Mouse (Mus musculus) CH12.LX (cell line): ENCODE data around the gene Scd3. TPM values are rescaled to one million over a fixed set of nuclear protein-coding genes. Genes with fewer than 3 reads are reported as not detected.

ENCODE experiments used
- DNase-seq: peaks from one replicate; pipeline ENCODE4 v3.0.0-alpha.2; 2013; ENCODE audit errors: extremely low read depth
- H3K27ac ChIP-seq: 2 replicates; pipeline ENCODE4 v1.5.1; 2012; ENCODE audit warnings: low read depth, mild to moderate bottlenecking, control low read depth, moderate library complexity; ENCODE audit not compliant: insufficient read depth
- H3K27me3 ChIP-seq: replicated peaks from 2 replicates; pipeline ENCODE3; 2012; ENCODE audit warnings: inconsistent platforms
- H3K36me3 ChIP-seq, 2 experiments: replicated peaks in 1 of 2; 2 replicates each; pipeline versions ENCODE3 to v1.6.1; 2012; ENCODE audit warnings: inconsistent platforms in 1 of 2, low read length in 1 of 2, mild to moderate bottlenecking in 1 of 2, mixed read lengths in 1 of 2, moderate library complexity in 1 of 2; ENCODE audit not compliant: control insufficient read depth in 1 of 2, insufficient read depth in 1 of 2
- H3K4me1 ChIP-seq, 2 experiments: 2 replicates each; pipeline ENCODE4 v1.6.1; 2012; ENCODE audit warnings: inconsistent platforms in 1 of 2, moderate library complexity in 1 of 2; ENCODE audit not compliant: insufficient read depth in 2 of 2, control insufficient read depth in 1 of 2
- H3K4me2 ChIP-seq: 2 replicates; pipeline ENCODE4 v1.6.1; 2012; ENCODE audit warnings: low read depth, mild to moderate bottlenecking, control low read depth; ENCODE audit not compliant: poor library complexity, insufficient read depth, severe bottlenecking
- H3K4me3 ChIP-seq, 3 experiments: fragments of 150-350 bp in 1 of 3; sonication (generic) in 1 of 3; replicated peaks in 1 of 3; 2 replicates each; pipeline versions ENCODE3 to v1.5.1; 2011 to 2012; ENCODE audit warnings: low read depth in 2 of 3, low read length in 2 of 3, mild to moderate bottlenecking in 2 of 3, moderate library complexity in 2 of 3, control low read depth in 1 of 3, improper control_type of control experiment in 1 of 3, inconsistent platforms in 1 of 3, mixed read lengths in 1 of 3; ENCODE audit not compliant: poor library complexity in 1 of 3
- H3K79me2 ChIP-seq: replicated peaks from 2 replicates; pipeline ENCODE4 v1.6.1; 2012; ENCODE audit warnings: mild to moderate bottlenecking, moderate library complexity; ENCODE audit not compliant: control insufficient read depth, poor library complexity, insufficient read depth, severe bottlenecking; ENCODE audit errors: extremely low read depth
- H3K9ac ChIP-seq: 2 replicates; pipeline ENCODE4 v1.6.1; 2012; ENCODE audit warnings: low read depth, mild to moderate bottlenecking, control low read depth, moderate library complexity; ENCODE audit not compliant: insufficient read depth
- H3K9me3 ChIP-seq: replicated peaks from 2 replicates; pipeline ENCODE3; 2012; ENCODE audit warnings: low read length, inconsistent platforms, mixed read lengths
- BHLHE40 ChIP-seq: IDR thresholded peaks from 2 replicates; pipeline ENCODE4 v1.6.1; 2011; ENCODE audit warnings: mild to moderate bottlenecking, low read depth, low read length, improper control_type of control experiment
- CHD2 ChIP-seq: IDR thresholded peaks from 2 replicates; pipeline ENCODE4 v1.6.1; 2011; ENCODE audit warnings: low read length, improper control_type of control experiment
- ELF1 ChIP-seq: IDR thresholded peaks from 2 replicates; pipeline ENCODE4 v1.6.1; 2014; ENCODE audit warnings: low read depth, mild to moderate bottlenecking, inconsistent platforms, low read length, improper control_type of control experiment
- ETS1 ChIP-seq: conservative IDR thresholded peaks from 2 replicates; pipeline ENCODE4 v1.6.1; 2012; ENCODE audit warnings: low read depth, mild to moderate bottlenecking, inconsistent platforms, low read length, improper control_type of control experiment, moderate library complexity
- GABPA ChIP-seq: IDR thresholded peaks from 2 replicates; pipeline ENCODE4 v1.6.1; 2012; ENCODE audit warnings: low read depth, low read length, improper control_type of control experiment, inconsistent platforms; ENCODE audit not compliant: insufficient replicate concordance
- HCFC1 ChIP-seq: IDR thresholded peaks from 2 replicates; pipeline ENCODE4 v1.6.1; 2012; ENCODE audit warnings: low read depth, mild to moderate bottlenecking, inconsistent platforms, low read length, improper control_type of control experiment
- KAT2A ChIP-seq: IDR thresholded peaks from 2 replicates; pipeline ENCODE4 v1.6.1; 2012; ENCODE audit warnings: low read length, improper control_type of control experiment, inconsistent platforms; ENCODE audit not compliant: insufficient replicate concordance
- MAX ChIP-seq: IDR thresholded peaks from 2 replicates; pipeline ENCODE4 v1.6.1; 2011; ENCODE audit warnings: low read length, improper control_type of control experiment
- MEF2A ChIP-seq: IDR thresholded peaks from 2 replicates; pipeline ENCODE4 v1.6.1; 2014; ENCODE audit warnings: low read depth, mild to moderate bottlenecking, inconsistent platforms, low read length, improper control_type of control experiment, borderline replicate concordance
- MXI1 ChIP-seq: IDR thresholded peaks from 2 replicates; pipeline ENCODE4 v1.6.1; 2011; ENCODE audit warnings: mild to moderate bottlenecking, low read depth, low read length, improper control_type of control experiment
- MYC ChIP-seq: IDR thresholded peaks from 2 replicates; pipeline ENCODE4 v1.6.1; 2011; ENCODE audit warnings: low read depth, mild to moderate bottlenecking, improper control_type of control experiment, low read length
- PAX5 ChIP-seq: IDR thresholded peaks from 2 replicates; pipeline ENCODE4 v1.6.1; 2012; ENCODE audit warnings: low read length, inconsistent platforms, mixed read lengths
- POLR2A ChIP-seq: IDR thresholded peaks from 2 replicates; pipeline ENCODE4 v1.6.1; 2011; ENCODE audit warnings: low read depth, mild to moderate bottlenecking, improper control_type of control experiment, low read length
- POLR2AphosphoS2 ChIP-seq: IDR thresholded peaks from 2 replicates; pipeline ENCODE4 v1.6.1; 2011; ENCODE audit warnings: low read depth, low read length, improper control_type of control experiment
- RAD21 ChIP-seq: IDR thresholded peaks from 2 replicates; pipeline ENCODE4 v1.6.1; 2011; ENCODE audit warnings: low read depth, mild to moderate bottlenecking, low read length, improper control_type of control experiment, moderate library complexity
- SIN3A ChIP-seq: IDR thresholded peaks from 2 replicates; pipeline ENCODE4 v1.6.1; 2012; ENCODE audit warnings: low read length, improper control_type of control experiment, inconsistent platforms
- SMC3 ChIP-seq: IDR thresholded peaks from 2 replicates; pipeline ENCODE4 v1.6.1; 2011; ENCODE audit warnings: low read depth, low read length, improper control_type of control experiment
- TCF12 ChIP-seq: IDR thresholded peaks from 2 replicates; pipeline ENCODE4 v1.6.1; 2014; ENCODE audit warnings: low read depth, mild to moderate bottlenecking, inconsistent platforms, low read length, improper control_type of control experiment
- UBTF ChIP-seq: IDR thresholded peaks from 2 replicates; pipeline ENCODE4 v1.6.1; 2012; ENCODE audit warnings: low read depth, mild to moderate bottlenecking, inconsistent platforms, low read length, improper control_type of control experiment, moderate library complexity
- USF1 ChIP-seq: IDR thresholded peaks from 2 replicates; pipeline ENCODE4 v1.6.1; 2014; ENCODE audit warnings: low read depth, mild to moderate bottlenecking, inconsistent platforms, low read length, improper control_type of control experiment
- USF2 ChIP-seq: conservative IDR thresholded peaks from 2 replicates; pipeline ENCODE4 v1.6.1; 2011; ENCODE audit warnings: low read depth, low read length, improper control_type of control experiment
- ZMIZ1 ChIP-seq: IDR thresholded peaks from 2 replicates; pipeline ENCODE4 v1.6.1; 2012; ENCODE audit warnings: low read depth, mild to moderate bottlenecking, inconsistent platforms, low read length, improper control_type of control experiment
- ZNF384 ChIP-seq: IDR thresholded peaks from 2 replicates; pipeline ENCODE4 v1.6.1; 2012; ENCODE audit warnings: low read depth, low read length, improper control_type of control experiment, inconsistent platforms
- dilution Hi-C: fragments of 300-500 bp; cut with MboI; formaldehyde crosslinking; loops from 2 replicates; pipeline ENCODE4 v1.14.3; 2020; ENCODE audit warnings: low sequenced_read_pairs; ENCODE audit not compliant: extremely low pct_unique_long_range_greater_than_20kb, extremely low pct_ligation_motif_present
- in situ Hi-C: fragments of 300-500 bp; cut with MboI; formaldehyde crosslinking; loops from 3 replicates; pipeline ENCODE4 v1.14.3; 2019; ENCODE audit warnings: low sequenced_read_pairs, low pct_ligation_motif_present, low pct_unique_long_range_greater_than_20kb, mixed read lengths
- polyA plus RNA-seq: library from polyadenylated mRNA; unstranded; fragments of >175 nt; gene quantifications from 2 replicates; pipeline ENCODE4 v1.2.1, GENCODE M21; 2012; ENCODE audit warnings: low read depth; ENCODE audit not compliant: insufficient read length
- total RNA-seq, 2 experiments: library from RNA; depleted of rRNA; stranded (reverse); fragments of 300-350 nt in 1 of 2; fragments of >200 nt in 1 of 2; gene quantifications; 2 replicates each; pipeline ENCODE4 v1.2.3; 2012 to 2014

The Scd3 gene
- total and polyA plus RNA-seq, 3 experiments = not detected

GRCm38 (mm10) chr19:44263581-44263980 lies 60.5 kb downstream of the Scd3 start:
- no peaks in the 10 kb centered on the region for H3K9me3 ChIP-seq
- H3K27ac ChIP-seq = no peak overlapping the region
- peaks cover 7 to 20% of the 10 kb centered on the region in 2 experiments for H3K36me3 ChIP-seq
- H3K79me2 ChIP-seq = peaks cover 4% of the 10 kb centered on the region
- no peak overlapping the region for H3K9ac ChIP-seq
- DNase-seq = no peak
- in situ Hi-C loops (no loop called here), dilution Hi-C loops (no loop called here)
- peaks cover 16 to 56% of the 10 kb centered on the region in 2 experiments for H3K4me1 ChIP-seq
- no peak overlapping the region for H3K4me3 ChIP-seq
- TF ChIP-seq POLR2AphosphoS2 = 0 out of 2 replicates have a peak, but pooled peaks have one; percentile 43
- no peak for TF ChIP-seq PAX5
- no peak overlapping the region for H3K4me2 ChIP-seq
- H3K27me3 ChIP-seq = no peaks in the 10 kb centered on the region

- DNase-seq = peak; percentile 66
- TF ChIP-seq UBTF = no peak
- TF ChIP-seq MYC = no peak
- TF ChIP-seq ZNF384 = no peak
- TF ChIP-seq HCFC1 = no peak
- TF ChIP-seq SIN3A = peak; percentile 44; the same call in 1 of the 2 replicates
- no peak for TF ChIP-seq GABPA
- TF ChIP-seq USF2 = no peak
- TF ChIP-seq MEF2A = peak; percentile 49; the same call in 1 of the 2 replicates
- TF ChIP-seq KAT2A = no peak
- TF ChIP-seq TCF12 = no peak
- no peak for TF ChIP-seq ELF1
- no peak for TF ChIP-seq SMC3
- no peak for TF ChIP-seq USF1
- no peak for TF ChIP-seq MAX
- no peak for TF ChIP-seq RAD21
- TF ChIP-seq ZMIZ1 = no peak
- no peak for TF ChIP-seq MXI1
- peak; percentile 25; the same call in 1 of the 2 replicates for TF ChIP-seq POLR2A
- no peak for TF ChIP-seq CHD2
- TF ChIP-seq ETS1 = no peak
- peak; percentile 82 for TF ChIP-seq BHLHE40
- Histone ChIP-seq H3K9me3 (no peaks in the 10 kb centered on the region), H3K4me1 (peaks cover 17 to 53% of the 10 kb centered on the region in 2 experiments), H3K4me2 (peak overlapping the region; percentile 2; the same call in 1 of the 2 replicates), H3K27ac (peak overlapping the region; percentile 36; the same call in 1 of the 2 replicates), H3K27me3 (no peaks in the 10 kb centered on the region), H3K36me3 (peaks cover 7 to 20% of the 10 kb centered on the region in 2 experiments), H3K9ac (no peak overlapping the region), H3K79me2 (peaks cover 3% of the 10 kb centered on the region; the same call in 1 of the 2 replicates), H3K4me3 (no peak overlapping the region)
- dilution Hi-C loops = no loop called here
- in situ Hi-C loops = no loop called here
Measured at GRCm38 (mm10) chr19:44264226-44264625, 61.2 kb downstream of the Scd3 start.
